Mouse (Mus musculus): ENCODE data around the gene Nhlrc2. TPM values are rescaled to one million over a fixed set of nuclear protein-coding genes. Genes with fewer than 3 reads are reported as not detected.

The Nhlrc2 gene
- polyA plus RNA-seq, 1 experiment from 2014 or later: 14.4 TPM

- Histone ChIP-seq H3K4me2 (replicated peaks) (no peak overlapping the region), H3K4me3 (no peak overlapping the region), H3K27ac (no peak overlapping the region), H3K4me1 (no peaks in the 10 kb centered on the region), H3K9me3 (peaks cover 8% of the 10 kb centered on the region; the same call in 1 of the 2 replicates), H3K9ac (no peak overlapping the region), H3K36me3 (no peaks in the 10 kb centered on the region), H3K27me3 (no peaks in the 10 kb centered on the region)
- no peak for ATAC-seq (ENCODE audit: low FRiP score, low read depth)
- 72% methylated on average over 12 of the region's 12 CpGs for WGBS
Measured at GRCm38 (mm10) chr19:56637035-56637683, 89.1 kb downstream of the Nhlrc2 start.

DNA sequence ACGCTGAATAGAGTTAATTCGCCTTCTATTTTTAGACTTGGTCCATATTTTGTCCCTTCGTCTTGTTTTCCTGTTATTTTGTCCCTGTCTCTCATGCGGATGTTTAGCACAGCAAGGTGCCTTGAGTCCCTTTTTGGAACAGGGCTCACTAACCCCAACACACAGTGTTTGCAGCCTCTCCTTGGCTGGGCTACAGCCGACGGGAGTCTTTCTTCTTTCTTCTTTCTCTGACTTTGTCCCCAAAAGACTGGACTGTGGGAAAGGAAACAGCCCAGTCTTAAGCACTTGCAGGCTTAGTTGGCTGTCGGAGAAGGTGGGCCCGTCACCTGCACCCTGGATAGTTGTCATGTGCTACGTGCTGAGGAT lies 89.6 kb downstream of the Nhlrc2 start:
- Histone ChIP-seq H3K27me3 (no peaks in the 10 kb centered on the region), H3K27ac (no peak overlapping the region), H3K9me3 (peaks cover 10% of the 10 kb centered on the region; the same call in 1 of the 2 replicates), H3K4me2 (replicated peaks) (no peak overlapping the region), H3K9ac (no peak overlapping the region), H3K4me3 (no peak overlapping the region), H3K36me3 (no peaks in the 10 kb centered on the region), H3K4me1 (no peaks in the 10 kb centered on the region)
- no peak for ATAC-seq (ENCODE audit: low FRiP score, low read depth)
- 89% methylated on average over 9 of the region's 9 CpGs for WGBS

DNA sequence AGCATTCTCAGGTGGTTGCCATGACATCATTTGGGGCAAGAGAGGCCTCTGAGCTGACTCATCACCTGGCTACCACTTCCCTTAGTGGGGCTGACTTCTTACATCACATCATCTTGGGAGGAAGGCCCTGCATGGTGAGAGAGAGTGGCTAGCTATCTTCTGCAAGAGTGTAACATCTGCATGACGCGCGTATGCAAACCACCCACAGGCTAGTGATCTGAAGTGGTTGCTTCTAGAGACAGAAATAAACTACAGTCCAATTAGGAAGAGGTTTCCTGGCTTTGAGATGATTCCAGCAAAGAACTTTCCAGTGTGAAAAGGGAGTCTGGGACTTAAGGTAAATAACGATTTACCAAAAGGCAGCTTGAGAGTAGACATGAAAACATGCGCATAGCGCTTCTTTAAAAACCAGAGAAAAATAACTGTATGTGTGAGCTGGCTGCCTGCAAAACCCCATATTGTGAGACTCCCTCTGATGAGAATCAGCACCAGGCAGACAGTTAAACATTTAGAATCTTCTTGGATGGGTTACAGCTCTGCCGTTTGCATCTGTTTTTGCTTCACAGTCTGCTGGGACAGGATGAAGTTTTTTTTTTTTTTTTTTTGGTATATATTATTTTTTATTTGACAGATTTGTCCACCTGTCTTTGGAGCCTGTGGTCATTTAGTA lies 99.5 kb downstream of the Nhlrc2 start:
- 77% methylated on average over 7 of the region's 7 CpGs for WGBS
- H3K27ac ChIP-seq: peak overlapping the region; percentile 44; the same call in 1 of the 2 replicates
- H3K36me3 ChIP-seq: no peaks in the 10 kb centered on the region
- no peak for ATAC-seq (ENCODE audit: low FRiP score, low read depth)
- H3K9me3 ChIP-seq: peaks cover 10% of the 10 kb centered on the region; the same call in 1 of the 2 replicates
- no peaks in the 10 kb centered on the region for H3K27me3 ChIP-seq
- H3K4me1 ChIP-seq: peaks cover 13% of the 10 kb centered on the region
- no peak overlapping the region for H3K4me2 ChIP-seq (replicated peaks)
- H3K9ac ChIP-seq: no peak overlapping the region
- H3K4me3 ChIP-seq: no peak overlapping the region

- H3K27ac ChIP-seq: no peak overlapping the region
- no peak overlapping the region for H3K4me3 ChIP-seq
- no peak overlapping the region for H3K4me2 ChIP-seq (replicated peaks)
- H3K27me3 ChIP-seq: no peaks in the 10 kb centered on the region
- no peak for ATAC-seq (ENCODE audit: low FRiP score, low read depth)
- WGBS: 67% methylated on average over 4 of the region's 4 CpGs
- H3K9ac ChIP-seq: no peak overlapping the region
- no peaks in the 10 kb centered on the region for H3K36me3 ChIP-seq
- H3K9me3 ChIP-seq: peaks cover 8% of the 10 kb centered on the region; the same call in 1 of the 2 replicates
- H3K4me1 ChIP-seq: peaks cover 20% of the 10 kb centered on the region
Measured at GRCm38 (mm10) chr19:56651262-56651661, 103.2 kb downstream of the Nhlrc2 start.

DNA sequence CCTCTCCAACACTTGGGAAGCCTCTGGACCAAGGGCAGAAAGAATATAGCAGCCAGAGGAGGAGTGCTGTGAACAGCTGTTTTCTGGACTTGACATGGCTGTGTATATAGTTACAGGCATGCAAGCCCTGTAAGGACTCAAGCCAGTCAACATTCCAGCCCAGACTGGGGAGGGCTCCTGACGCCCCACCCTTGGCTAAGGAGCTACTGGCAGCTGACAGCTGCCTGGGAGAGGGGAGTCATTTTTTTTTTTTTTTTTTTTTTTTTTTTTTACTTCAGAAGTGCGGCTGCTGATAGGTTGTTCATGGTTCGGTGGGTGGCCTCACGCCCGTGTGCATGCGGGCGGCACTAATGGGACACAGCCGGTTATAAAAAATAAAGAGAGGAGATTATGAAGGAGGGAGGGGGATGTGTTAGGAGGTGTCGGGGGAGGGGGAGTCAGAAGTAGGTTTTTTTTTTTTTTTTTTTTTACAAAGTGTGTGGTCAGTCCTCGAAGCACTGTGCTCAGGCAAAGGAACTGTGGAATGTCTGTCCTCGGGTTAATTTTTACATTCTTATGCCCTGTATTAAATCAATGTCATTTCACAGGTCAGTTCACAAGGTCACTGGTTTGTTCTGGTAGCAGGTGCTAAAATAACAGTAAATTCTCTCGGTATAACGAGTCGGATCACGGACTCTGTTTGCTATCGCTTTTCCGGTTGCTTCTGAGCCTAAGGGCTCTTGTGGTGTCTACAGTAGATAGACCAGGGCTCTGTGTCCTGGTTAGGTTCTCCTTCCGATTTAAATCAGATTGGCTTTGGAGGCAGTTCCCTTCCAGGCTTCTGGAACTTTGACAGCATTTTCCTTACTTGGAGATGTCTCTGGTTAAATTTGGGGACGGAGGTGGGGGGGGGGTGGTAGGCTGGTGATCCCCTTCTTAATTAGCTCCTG lies 104.2 kb downstream of the Nhlrc2 start:
- Histone ChIP-seq H3K4me2 (replicated peaks) (peak overlapping the region; percentile 55), H3K27ac (no peak overlapping the region), H3K4me3 (peak overlapping the region; percentile 16; the same call in 1 of the 2 replicates), H3K9me3 (0 out of 2 replicates have a peak, but pooled peaks cover 4% of the 10 kb centered on the region), H3K9ac (no peak overlapping the region), H3K27me3 (no peaks in the 10 kb centered on the region; the same call in 1 of the 2 replicates), H3K36me3 (no peaks in the 10 kb centered on the region), H3K4me1 (peaks cover 20% of the 10 kb centered on the region)
- 6% methylated on average over 19 of the region's 19 CpGs for WGBS
- peak; percentile 93 for ATAC-seq (ENCODE audit: low FRiP score, low read depth)

Other genes starting within 250 kb of the Nhlrc2 start
- 1.00 and 1.1 TPM in 2 replicates for gene Nrap, start 158.2 kb upstream of the Nhlrc2 start, polyA plus RNA-seq (2015; fragmentation: Nextera tagmentation; extraction: Ambion mirVana)
- 29.3 and 30.1 TPM in 2 replicates for gene Casp7, start 151.1 kb upstream of the Nhlrc2 start, polyA plus RNA-seq (2015; fragmentation: Nextera tagmentation; extraction: Ambion mirVana)
- 0.08 and 0.14 TPM in 2 replicates for gene Plekhs1, start 86.6 kb upstream of the Nhlrc2 start, polyA plus RNA-seq (2015; fragmentation: Nextera tagmentation; extraction: Ambion mirVana)
- 19.5 and 22.1 TPM in 2 replicates for gene Dclre1a, start within 50 bp of the Nhlrc2 start, polyA plus RNA-seq (2015; fragmentation: Nextera tagmentation; extraction: Ambion mirVana)
- gene Adrb1, start 173.9 kb downstream of the Nhlrc2 start, polyA plus RNA-seq (2015; fragmentation: Nextera tagmentation; extraction: Ambion mirVana): 0.61 and 0.62 TPM in 2 replicates